ENCODE assay signal across 11 mouse cellular contexts in genomic region chr11:121108061-121108460, GRCm38 (mm10). TPM values are rescaled to one million over a fixed set of nuclear protein-coding genes. Genes with fewer than 3 reads are reported as not detected.
DNase-seq lines count a peak whose midpoint lies in the region; ATAC-seq and TF ChIP-seq lines count a peak whose summit lies in the region.
"Had no signal": no experiment of that assay in that cellular context is flagged by ENCODE, and none has a peak within 500 bp of the region (broad histone marks: within the 10 kb centered on the region; RNA-seq: fewer than 3 reads in every experiment).

No protein-coding gene starts in this region.

- no peak for TF ChIP-seq EP300 in heart, postnatal 0 days (IDR thresholded peaks at IDR 0.05; ENCODE audit: low read depth)

- no peaks in the 10 kb centered on the region for H3K27me3 ChIP-seq in kidney, embryonic 15.5 days
- peaks cover 5% of the 10 kb centered on the region; the same call in 1 of the 2 replicates for H3K27me3 ChIP-seq in heart, embryonic 12.5 days (replicated peaks)
- H3K27me3 ChIP-seq in heart, postnatal 0 days (ENCODE audit: control insufficient read depth, insufficient read depth, low read length): no peaks in the 10 kb centered on the region
- no peaks in the 10 kb centered on the region for H3K27me3 ChIP-seq in lung, embryonic 15.5 days
- H3K27me3 ChIP-seq in forebrain, embryonic 11.5 days (ENCODE audit: control insufficient read depth, insufficient read depth, low read length): no peaks in the 10 kb centered on the region

- no peak overlapping the region for H3K4me2 ChIP-seq in kidney, embryonic 15.5 days
- H3K4me2 ChIP-seq in heart, embryonic 12.5 days: 0 out of 2 replicates have a peak overlapping the region, but pooled peaks have one; percentile 8
- H3K4me2 ChIP-seq in heart, postnatal 0 days (ENCODE audit: low read depth, low read length): no peak overlapping the region
- H3K4me2 ChIP-seq in lung, embryonic 15.5 days: no peak overlapping the region
- no peak overlapping the region for H3K4me2 ChIP-seq in forebrain, embryonic 11.5 days (ENCODE audit: low read depth, low read length, severe bottlenecking)

- H3K9me3 ChIP-seq in kidney, embryonic 15.5 days (replicated peaks): no peaks in the 10 kb centered on the region
- H3K9me3 ChIP-seq in heart, embryonic 12.5 days (replicated peaks): no peaks in the 10 kb centered on the region
- no peaks in the 10 kb centered on the region for H3K9me3 ChIP-seq in heart, postnatal 0 days (replicated peaks; ENCODE audit: control insufficient read depth, low read length)
- H3K9me3 ChIP-seq in lung, embryonic 15.5 days: no peaks in the 10 kb centered on the region
- H3K9me3 ChIP-seq in forebrain, embryonic 11.5 days (ENCODE audit: control insufficient read depth, low read length): no peaks in the 10 kb centered on the region

- H3K27ac ChIP-seq in kidney, embryonic 15.5 days: no peak overlapping the region
- peak overlapping the region; percentile 20 for H3K27ac ChIP-seq in heart, embryonic 12.5 days (ENCODE audit: poor library complexity, severe bottlenecking)
- H3K27ac ChIP-seq in heart, postnatal 0 days (ENCODE audit: low read depth): 0 out of 2 replicates have a peak overlapping the region, but pooled peaks have one; percentile 7
- peak overlapping the region; percentile 36 for H3K27ac ChIP-seq in lung, embryonic 15.5 days
- no peak overlapping the region for H3K27ac ChIP-seq in forebrain, embryonic 11.5 days (ENCODE audit: low read depth, low read length)

- H3K9ac ChIP-seq in kidney, embryonic 15.5 days: no peak overlapping the region
- H3K9ac ChIP-seq in heart, embryonic 12.5 days: no peak overlapping the region
- no peak overlapping the region for H3K9ac ChIP-seq in heart, postnatal 0 days (replicated peaks; ENCODE audit: low read depth, low read length)
- H3K9ac ChIP-seq in lung, embryonic 15.5 days: no peak overlapping the region
- H3K9ac ChIP-seq in forebrain, embryonic 11.5 days (ENCODE audit: low read length): no peak overlapping the region

- TF ChIP-seq CTCF in heart, postnatal 0 days (IDR thresholded peaks at IDR 0.05; ENCODE audit: low read depth): no peak

- DNase-seq in kidney, postnatal 14 days: peak; percentile 61
- peak; percentile 46 for DNase-seq in heart, postnatal 0 days (ENCODE audit: low spot score)
- DNase-seq in thymus, postnatal 4 days: no peak
- no peak for DNase-seq in forebrain, embryonic 11.5 days (ENCODE audit: low spot score)
- DNase-seq in T-cell, adult 2 months (ENCODE audit: low spot score): no peak
- DNase-seq: cerebellum, postnatal 25 days had no signal

- no peaks in the 10 kb centered on the region for H3K36me3 ChIP-seq in kidney, embryonic 15.5 days
- H3K36me3 ChIP-seq in heart, embryonic 12.5 days: no peaks in the 10 kb centered on the region
- H3K36me3 ChIP-seq in heart, postnatal 0 days (replicated peaks; ENCODE audit: control insufficient read depth, insufficient read depth, low read length): no peaks in the 10 kb centered on the region
- H3K36me3 ChIP-seq in lung, embryonic 15.5 days: no peaks in the 10 kb centered on the region
- no peaks in the 10 kb centered on the region for H3K36me3 ChIP-seq in forebrain, embryonic 11.5 days (ENCODE audit: control insufficient read depth, insufficient read depth, low read length)

- 54% methylated on average over 9 of the region's 9 CpGs for WGBS in kidney, embryonic 15.5 days
- WGBS in heart, embryonic 12.5 days: 16% methylated on average over 9 of the region's 9 CpGs
- WGBS in heart, postnatal 0 days: 20% methylated on average over 9 of the region's 9 CpGs
- WGBS in lung, embryonic 15.5 days: 18% methylated on average over 9 of the region's 9 CpGs
- WGBS in forebrain, embryonic 11.5 days: 80% methylated on average over 9 of the region's 9 CpGs

- peaks cover 4% of the 10 kb centered on the region; the same call in 1 of the 2 replicates for H3K4me1 ChIP-seq in kidney, embryonic 15.5 days
- H3K4me1 ChIP-seq in heart, embryonic 12.5 days (replicated peaks): peaks cover 34% of the 10 kb centered on the region
- peaks cover 15% of the 10 kb centered on the region for H3K4me1 ChIP-seq in heart, postnatal 0 days (ENCODE audit: control insufficient read depth, insufficient read depth)
- H3K4me1 ChIP-seq in lung, embryonic 15.5 days: peaks cover 39% of the 10 kb centered on the region
- H3K4me1 ChIP-seq in forebrain, embryonic 11.5 days (replicated peaks; ENCODE audit: control insufficient read depth, insufficient read depth, low read length): no peaks in the 10 kb centered on the region

- H3K4me3 ChIP-seq in kidney, embryonic 15.5 days (replicated peaks): no peak overlapping the region
- H3K4me3 ChIP-seq in heart, embryonic 12.5 days: no peak overlapping the region
- no peak overlapping the region for H3K4me3 ChIP-seq in heart, postnatal 0 days (ENCODE audit: low read depth, low read length)
- no peak overlapping the region for H3K4me3 ChIP-seq in lung, embryonic 15.5 days
- H3K4me3 ChIP-seq in forebrain, embryonic 11.5 days (ENCODE audit: low read depth, low read length): no peak overlapping the region

- ATAC-seq in kidney, embryonic 15.5 days (replicated peaks; ENCODE audit: low FRiP score): no peak
- ATAC-seq in heart, embryonic 12.5 days (ENCODE audit: insufficient number of reproducible peaks, low FRiP score): peak; percentile 80
- ATAC-seq in heart, postnatal 0 days (ENCODE audit: insufficient read depth, low read depth): peak; percentile 24; the same call in 1 of the 2 replicates
- peak; percentile 47; the same call in 1 of the 2 replicates for ATAC-seq in lung, embryonic 15.5 days (ENCODE audit: borderline replicate concordance, extremely low read depth, low FRiP score, low TSS enrichment)
- ATAC-seq in forebrain, embryonic 11.5 days (replicated peaks; ENCODE audit: low FRiP score): no peak

RNA-seq across cellular contexts. Expression of gene Tex19.2, which starts 10.4 kb away (rescaled TPM):
- polyA plus RNA-seq in kidney, embryonic 15.5 days (2015; fragmentation: Nextera tagmentation; extraction: Ambion mirVana): not detected in 2 replicates
- not detected in 2 replicates for polyA plus RNA-seq in heart, embryonic 12.5 days (2016; fragmentation: Nextera tagmentation; extraction: Ambion mirVana)
- not detected in 2 replicates for total RNA-seq in heart, postnatal 0 days (2014; rRNA removed; ENCODE audit: low replicate concordance)
- not detected in 2 replicates for polyA plus RNA-seq in heart, postnatal 0 days (2015; fragmentation: Nextera tagmentation; extraction: Ambion mirVana)
- not detected in 2 replicates for polyA plus RNA-seq in lung, embryonic 15.5 days (2015; fragmentation: Nextera tagmentation; extraction: Ambion mirVana)
- not detected in 2 replicates for polyA plus RNA-seq in forebrain, embryonic 11.5 days (2014; fragmentation: Nextera tagmentation; extraction: Ambion mirVana)
- total RNA-seq: heart, postnatal 36 days; left cerebral cortex, postnatal 10 days had no signal

RNA-seq across cellular contexts. Expression of gene Sectm1a, which starts 27.0 kb away (rescaled TPM):
- 0.34 TPM in 1 of 2 replicates, not detected in the other for polyA plus RNA-seq in kidney, embryonic 15.5 days (2015; fragmentation: Nextera tagmentation; extraction: Ambion mirVana)
- polyA plus RNA-seq in heart, embryonic 12.5 days (2016; fragmentation: Nextera tagmentation; extraction: Ambion mirVana): not detected in 2 replicates
- 0.27 TPM in 1 of 2 replicates, not detected in the other for total RNA-seq in heart, postnatal 0 days (2014; rRNA removed; ENCODE audit: low replicate concordance)
- polyA plus RNA-seq in heart, postnatal 0 days (2015; fragmentation: Nextera tagmentation; extraction: Ambion mirVana): 0.19 and 0.25 TPM in 2 replicates
- 0.26 TPM in 1 of 2 replicates, not detected in the other for polyA plus RNA-seq in lung, embryonic 15.5 days (2015; fragmentation: Nextera tagmentation; extraction: Ambion mirVana)
- polyA plus RNA-seq in forebrain, embryonic 11.5 days (2014; fragmentation: Nextera tagmentation; extraction: Ambion mirVana): not detected in 2 replicates
- total RNA-seq: heart, postnatal 36 days; left cerebral cortex, postnatal 10 days had no signal

RNA-seq across cellular contexts. Expression of gene Tex19.1, which starts 37.9 kb away (rescaled TPM):
- polyA plus RNA-seq in kidney, embryonic 15.5 days (2015; fragmentation: Nextera tagmentation; extraction: Ambion mirVana): 0.09 TPM in 1 of 2 replicates, not detected in the other
- polyA plus RNA-seq in heart, embryonic 12.5 days (2016; fragmentation: Nextera tagmentation; extraction: Ambion mirVana): 0.15 and 0.54 TPM in 2 replicates
- not detected in 2 replicates for total RNA-seq in heart, postnatal 0 days (2014; rRNA removed; ENCODE audit: low replicate concordance)
- polyA plus RNA-seq in heart, postnatal 0 days (2015; fragmentation: Nextera tagmentation; extraction: Ambion mirVana): not detected in 2 replicates
- 0.09 TPM in 1 of 2 replicates, not detected in the other for polyA plus RNA-seq in lung, embryonic 15.5 days (2015; fragmentation: Nextera tagmentation; extraction: Ambion mirVana)
- polyA plus RNA-seq in forebrain, embryonic 11.5 days (2014; fragmentation: Nextera tagmentation; extraction: Ambion mirVana): not detected in 2 replicates
- total RNA-seq: heart, postnatal 36 days; left cerebral cortex, postnatal 10 days had no signal

RNA-seq across cellular contexts. Expression of gene Sectm1b, which starts 44.7 kb away (rescaled TPM):
- polyA plus RNA-seq in kidney, embryonic 15.5 days (2015; fragmentation: Nextera tagmentation; extraction: Ambion mirVana): 0.06 TPM in 1 of 2 replicates, not detected in the other
- not detected in 2 replicates for polyA plus RNA-seq in heart, embryonic 12.5 days (2016; fragmentation: Nextera tagmentation; extraction: Ambion mirVana)
- total RNA-seq in heart, postnatal 0 days (2014; rRNA removed; ENCODE audit: low replicate concordance): not detected in 2 replicates
- 0.10 TPM in 1 of 2 replicates, not detected in the other for polyA plus RNA-seq in heart, postnatal 0 days (2015; fragmentation: Nextera tagmentation; extraction: Ambion mirVana)
- not detected in 2 replicates for polyA plus RNA-seq in lung, embryonic 15.5 days (2015; fragmentation: Nextera tagmentation; extraction: Ambion mirVana)
- polyA plus RNA-seq in forebrain, embryonic 11.5 days (2014; fragmentation: Nextera tagmentation; extraction: Ambion mirVana): not detected in 2 replicates
- total RNA-seq: heart, postnatal 36 days; left cerebral cortex, postnatal 10 days had no signal

RNA-seq across cellular contexts. Expression of gene Uts2r, which starts 52.0 kb away (rescaled TPM):
- 0.09 TPM in 1 of 2 replicates, not detected in the other for polyA plus RNA-seq in kidney, embryonic 15.5 days (2015; fragmentation: Nextera tagmentation; extraction: Ambion mirVana)
- not detected in 2 replicates for polyA plus RNA-seq in heart, embryonic 12.5 days (2016; fragmentation: Nextera tagmentation; extraction: Ambion mirVana)
- total RNA-seq in heart, postnatal 0 days (2014; rRNA removed; ENCODE audit: low replicate concordance): not detected in 2 replicates
- not detected in 2 replicates for polyA plus RNA-seq in heart, postnatal 0 days (2015; fragmentation: Nextera tagmentation; extraction: Ambion mirVana)
- 0.09 TPM in 1 of 2 replicates, not detected in the other for polyA plus RNA-seq in lung, embryonic 15.5 days (2015; fragmentation: Nextera tagmentation; extraction: Ambion mirVana)
- not detected in 2 replicates for polyA plus RNA-seq in forebrain, embryonic 11.5 days (2014; fragmentation: Nextera tagmentation; extraction: Ambion mirVana)
- total RNA-seq: left cerebral cortex, postnatal 10 days had no signal

Comparison
In these comparisons a context has a peak if more than half of its experiments do, and no peak if none do; other contexts are left out.
1. DNase-seq: peak in kidney, postnatal 14 days (single experiment) and heart, postnatal 0 days (single experiment); none in thymus, postnatal 4 days (single experiment), forebrain, embryonic 11.5 days (single experiment) and T-cell, adult 2 months (single experiment).
2. ATAC-seq: peak in heart, embryonic 12.5 days (single experiment), heart, postnatal 0 days (single experiment) and lung, embryonic 15.5 days (single experiment); none in kidney, embryonic 15.5 days (single experiment) and forebrain, embryonic 11.5 days (single experiment).
3. H3K27ac ChIP-seq: peak in heart, embryonic 12.5 days (single experiment), heart, postnatal 0 days (single experiment) and lung, embryonic 15.5 days (single experiment); none in kidney, embryonic 15.5 days (single experiment) and forebrain, embryonic 11.5 days (single experiment).